Mouse (Mus musculus) hematopoietic stem cell, adult 5-6 weeks (primary cell): ENCODE data around the gene Dgki. TPM values are rescaled to one million over a fixed set of nuclear protein-coding genes. Genes with fewer than 3 reads are reported as not detected.

ENCODE experiments used
- ATAC-seq, 2 experiments: fragments of 125-278 bp in 1 of 2; replicated peaks in 1 of 2; 2 replicates each; pipeline ENCODE4 v1.8.0; 2016 to 2017; ENCODE audit warnings: inconsistent platforms in 2 of 2, mild to moderate bottlenecking in 2 of 2, moderate number of reproducible peaks in 2 of 2, low read depth in 1 of 2, moderate TSS enrichment in 1 of 2; ENCODE audit not compliant: low FRiP score in 2 of 2, poor library complexity in 2 of 2, severe bottlenecking in 2 of 2, insufficient read depth in 1 of 2, low TSS enrichment in 1 of 2
- total RNA-seq: library from RNA; stranded (forward); fragments of 172-1452, 232-1000 nt; gene quantifications from 2 replicates; pipeline ENCODE4 v1.2.3, GENCODE M21; 2017

Dgki gene
- total RNA-seq, 1 experiment from 2014 or later = 0.40 TPM

DNA sequence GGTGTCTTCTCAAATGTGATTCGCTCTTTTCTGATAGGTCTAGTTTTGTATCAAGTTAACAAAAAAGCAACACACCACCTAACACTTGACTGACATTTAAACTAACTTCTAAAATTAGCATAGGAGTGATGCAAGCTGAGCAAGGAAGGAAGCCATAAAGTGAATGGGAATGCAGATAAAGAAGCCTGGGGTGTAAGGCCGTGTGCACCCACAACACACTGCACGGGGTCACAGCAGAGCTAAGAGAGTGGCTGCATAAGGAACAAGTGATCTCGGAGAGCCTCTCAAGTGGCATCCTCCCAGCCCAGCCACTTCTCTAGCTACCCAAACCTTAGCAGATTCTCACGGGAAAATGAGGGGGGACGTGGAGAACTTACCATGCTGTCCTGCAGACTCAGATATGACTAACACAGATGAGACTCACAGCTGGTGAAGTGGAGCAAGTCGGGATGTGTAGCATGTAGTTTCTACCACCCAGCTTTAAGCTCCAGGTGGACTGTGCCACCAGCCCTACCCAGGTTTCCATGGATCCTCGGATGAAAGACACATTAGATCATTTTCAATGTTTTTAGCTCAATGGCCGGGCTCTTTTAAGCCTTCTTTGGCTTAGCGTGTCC lies 38.6 kb downstream of the Dgki start:
- peak; percentile 51 to 57 for ATAC-seq

- ATAC-seq = no peak
Measured at GRCm38 (mm10) chr6:37258662-37259061, 41.3 kb downstream of the Dgki start.

DNA sequence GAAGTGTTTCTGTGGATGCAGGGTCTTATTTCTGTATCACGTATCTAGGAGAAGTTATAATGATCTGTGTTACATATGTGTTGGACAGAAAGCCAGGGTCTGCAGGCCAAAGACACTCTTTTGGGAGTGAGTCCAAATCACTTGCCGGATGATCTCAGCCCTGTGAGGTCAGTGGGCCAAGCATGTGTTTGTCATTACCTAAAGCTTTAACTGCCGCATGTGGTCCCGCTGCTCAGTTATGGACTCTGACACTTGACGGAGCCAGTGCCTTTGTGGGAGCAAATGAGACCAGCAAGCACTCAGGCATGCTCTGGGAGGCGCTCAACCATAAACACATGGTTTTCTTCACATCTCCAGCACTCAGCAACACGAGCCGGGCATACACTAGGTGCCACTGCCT lies 45.8 kb downstream of the Dgki start:
- no peak for ATAC-seq

GRCm38 (mm10) chr6:37252536-37252935 lies 47.4 kb downstream of the Dgki start:
- no peak for ATAC-seq

DNA sequence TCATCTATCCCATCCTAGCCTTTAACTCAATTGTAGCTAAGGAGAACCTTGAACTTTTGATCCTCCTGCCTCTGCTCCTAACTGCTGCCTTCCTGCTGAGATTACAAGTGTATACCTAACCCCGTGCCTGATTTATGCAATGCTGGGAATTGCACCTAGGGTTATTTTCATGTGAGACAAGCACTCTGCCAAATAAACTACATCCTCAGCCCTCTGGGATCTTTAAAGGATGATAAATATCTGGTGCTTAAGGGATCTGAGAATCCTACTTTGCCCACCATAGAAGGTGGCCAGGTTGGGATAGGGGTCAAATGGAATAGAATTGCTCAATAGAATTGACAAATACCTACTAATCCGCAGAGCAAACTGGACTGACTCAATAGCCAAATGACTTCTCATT lies 49.3 kb downstream of the Dgki start:
- no peak for ATAC-seq

GRCm38 (mm10) chr6:37245757-37246156 lies 54.2 kb downstream of the Dgki start:
- ATAC-seq = no peak

DNA sequence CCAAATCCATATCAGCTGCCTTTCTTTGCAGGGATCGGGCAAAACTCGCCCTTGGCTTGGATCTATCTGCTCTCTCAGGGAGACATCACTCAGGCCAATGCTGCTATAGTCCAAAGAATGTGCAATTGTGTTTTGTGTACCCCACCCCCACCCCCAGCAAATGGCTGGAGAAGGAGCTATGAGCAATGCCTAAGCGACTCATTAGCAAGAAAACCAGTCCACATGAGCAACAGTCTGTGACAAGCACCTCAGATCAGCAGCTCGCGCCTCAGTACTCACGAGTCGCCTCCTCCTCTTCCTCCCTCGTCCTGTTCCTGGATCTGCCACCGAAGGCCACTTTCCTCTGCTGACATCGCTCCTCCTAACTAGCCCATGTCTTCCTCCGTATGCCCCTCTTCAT lies 55.9 kb downstream of the Dgki start:
- no peak for ATAC-seq

GRCm38 (mm10) chr6:37242769-37243121 lies 57.2 kb downstream of the Dgki start:
- no peak for ATAC-seq

DNA sequence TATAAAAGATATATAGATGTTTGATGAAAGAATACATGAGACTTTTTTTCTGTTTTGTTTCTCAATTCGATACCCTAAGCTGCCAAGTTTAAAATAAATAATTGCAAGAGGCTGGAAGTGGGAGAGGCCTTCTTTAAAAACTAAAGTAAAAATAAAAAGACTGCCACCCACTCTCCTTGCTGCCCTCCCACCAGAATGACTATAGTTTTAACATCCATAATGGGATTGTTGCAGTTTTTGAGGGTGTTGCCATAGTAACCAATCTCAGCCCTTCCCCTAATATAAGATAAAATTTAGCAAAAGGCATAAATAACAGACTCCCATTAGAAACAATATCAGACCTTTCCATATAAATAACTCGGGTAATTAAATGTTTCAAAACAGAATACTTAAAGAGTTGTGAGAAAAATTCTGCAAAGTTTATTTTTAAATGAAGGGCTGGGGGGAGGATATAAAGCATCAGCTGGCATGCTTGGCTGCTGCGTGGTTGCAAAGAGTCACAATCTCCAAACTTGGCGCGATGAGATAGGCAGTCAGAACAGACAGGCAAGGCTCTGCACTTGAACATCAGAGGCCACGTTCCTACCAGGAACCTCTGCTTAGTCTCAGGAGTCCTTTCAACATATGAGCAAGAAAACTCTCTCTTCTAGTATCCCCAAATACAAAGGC lies 57.8 kb downstream of the Dgki start:
- no peak for ATAC-seq

GRCm38 (mm10) chr6:37241434-37241833 lies 58.5 kb downstream of the Dgki start:
- ATAC-seq = no peak

DNA sequence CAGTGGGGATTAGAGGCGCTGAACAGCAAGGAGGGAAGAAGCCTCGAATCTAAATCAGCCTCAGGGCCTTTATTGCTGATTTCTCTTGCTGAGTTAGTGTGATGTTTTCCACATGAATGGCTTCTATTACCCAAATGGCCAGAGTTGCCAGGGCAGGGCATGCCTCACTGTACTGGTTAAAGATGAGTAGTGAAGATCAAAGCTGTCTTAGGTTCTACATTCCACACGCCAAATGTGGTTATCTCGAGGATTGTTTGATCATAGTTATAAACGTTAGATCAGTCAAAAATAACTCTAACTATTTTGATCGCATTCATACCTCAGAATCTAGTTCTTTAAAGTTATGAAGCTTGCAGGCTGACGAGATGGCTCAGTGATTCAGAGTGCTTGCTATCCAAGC lies 59.8 kb downstream of the Dgki start:
- no peak for ATAC-seq

DNA sequence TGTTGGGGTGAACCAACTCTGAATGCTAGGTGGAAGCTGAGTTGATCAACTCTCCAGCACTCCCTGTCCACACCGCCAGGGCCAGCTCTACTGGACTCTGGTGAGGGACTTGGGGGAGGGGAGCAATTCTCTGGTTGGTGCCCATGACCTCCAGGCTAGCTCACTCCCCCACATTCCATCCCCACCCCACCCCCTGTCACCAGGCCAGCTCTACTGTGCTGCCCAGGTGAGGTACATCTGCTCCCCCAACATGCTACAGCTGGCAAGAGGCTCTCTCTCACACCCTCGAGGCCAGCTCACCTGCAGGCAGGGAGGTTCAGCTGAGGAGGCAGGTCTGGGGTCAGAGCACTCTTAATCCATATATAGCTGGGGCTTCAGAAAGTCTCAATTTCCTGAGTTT lies 63.1 kb downstream of the Dgki start:
- ATAC-seq = no peak

DNA sequence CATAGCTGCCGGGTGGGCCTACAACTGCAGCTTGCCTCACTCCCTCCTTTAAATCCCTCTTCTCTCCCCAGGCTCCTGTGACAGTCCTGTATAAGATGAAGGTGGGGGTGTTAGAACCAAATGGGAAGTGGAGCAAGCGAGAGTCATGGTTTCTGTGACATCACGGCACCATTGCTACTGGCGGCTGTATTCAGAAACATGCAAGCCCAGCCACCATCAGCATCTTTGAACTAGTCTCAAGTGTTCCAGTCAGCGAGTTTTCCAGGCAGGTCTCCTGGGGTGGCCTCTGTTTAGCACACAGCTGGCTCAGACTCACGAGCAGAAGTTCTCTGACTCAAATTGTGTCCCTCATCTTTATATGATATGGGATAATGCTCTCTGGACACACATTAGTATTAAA lies 68.8 kb downstream of the Dgki start:
- no peak for ATAC-seq

DNA sequence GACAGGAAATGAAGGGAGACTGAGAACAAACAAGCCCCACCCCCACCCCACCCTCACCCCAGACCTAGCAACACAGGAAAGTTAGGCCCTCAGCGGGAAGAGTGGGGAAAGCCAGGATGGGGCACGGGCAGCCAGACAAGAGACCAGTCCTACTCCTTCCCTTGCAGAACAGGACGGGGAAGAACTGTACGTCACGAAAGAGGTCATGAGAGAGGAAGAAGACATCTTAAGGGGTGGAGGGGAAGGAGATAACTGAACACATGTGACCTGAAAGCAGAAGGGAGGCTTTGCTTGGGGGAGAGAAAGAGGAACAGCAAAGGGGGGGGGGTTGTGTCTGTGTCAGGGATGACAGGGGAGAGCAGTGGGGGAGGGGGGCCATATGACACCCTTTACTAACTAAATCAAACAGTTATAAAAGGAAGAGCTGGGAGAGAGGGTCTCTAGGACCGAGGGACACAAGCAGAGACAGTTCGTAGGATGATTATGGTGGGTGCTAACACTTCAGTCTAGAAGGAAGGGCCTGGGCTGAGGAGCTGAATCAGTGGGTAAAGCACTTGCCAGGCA lies 77.0 kb downstream of the Dgki start:
- ATAC-seq = peak; percentile 58 to 59; a peak in 3 of 4 replicates

- ATAC-seq = no peak
Measured at GRCm38 (mm10) chr6:37222016-37222415, 78.0 kb downstream of the Dgki start.

GRCm38 (mm10) chr6:37219110-37219509 lies 80.9 kb downstream of the Dgki start:
- no peak for ATAC-seq

DNA sequence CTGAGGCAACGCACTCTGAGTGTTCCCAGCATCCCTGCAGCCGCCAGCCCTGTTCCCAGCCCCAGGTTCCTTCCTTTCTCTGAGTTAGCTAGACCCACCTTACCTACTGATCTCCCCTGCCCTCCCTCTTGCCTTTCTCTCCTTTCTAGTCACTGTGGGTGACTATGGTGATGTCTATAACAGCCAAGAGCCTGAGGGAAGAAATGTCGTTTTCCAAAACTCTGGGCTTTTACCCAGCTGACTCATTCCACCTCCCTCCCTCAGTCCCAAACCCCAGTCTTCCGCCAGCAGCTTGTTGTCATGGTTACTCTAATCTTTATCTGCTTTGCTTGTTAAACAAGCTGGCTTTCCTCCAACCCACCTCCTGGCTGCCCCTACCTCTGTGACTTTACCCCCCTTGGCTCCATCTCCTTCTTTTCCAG lies 83.6 kb downstream of the Dgki start:
- ATAC-seq = peak in 1 of 2 experiments; percentile 33; a peak in 1 of 4 replicates

DNA sequence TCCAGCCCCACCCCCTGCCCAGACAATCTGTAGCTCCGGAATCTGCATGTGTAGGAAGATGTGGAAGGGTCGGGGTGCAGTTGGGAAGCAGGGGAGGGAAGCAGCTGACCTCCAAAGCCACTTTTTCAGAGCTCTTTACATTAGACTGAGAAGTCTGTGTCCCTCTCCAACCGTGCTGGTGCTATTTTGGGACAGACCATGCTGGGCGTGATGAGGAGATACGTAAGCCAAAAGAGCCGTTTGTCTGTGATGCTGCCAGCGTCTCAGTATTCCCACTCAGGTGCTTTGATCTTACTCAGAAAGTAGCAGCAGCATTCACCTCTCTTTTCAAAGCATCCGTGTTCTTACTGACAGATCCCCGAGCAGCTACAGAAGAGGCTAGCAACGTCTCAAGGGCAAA lies 84.3 kb downstream of the Dgki start:
- ATAC-seq = no peak

DNA sequence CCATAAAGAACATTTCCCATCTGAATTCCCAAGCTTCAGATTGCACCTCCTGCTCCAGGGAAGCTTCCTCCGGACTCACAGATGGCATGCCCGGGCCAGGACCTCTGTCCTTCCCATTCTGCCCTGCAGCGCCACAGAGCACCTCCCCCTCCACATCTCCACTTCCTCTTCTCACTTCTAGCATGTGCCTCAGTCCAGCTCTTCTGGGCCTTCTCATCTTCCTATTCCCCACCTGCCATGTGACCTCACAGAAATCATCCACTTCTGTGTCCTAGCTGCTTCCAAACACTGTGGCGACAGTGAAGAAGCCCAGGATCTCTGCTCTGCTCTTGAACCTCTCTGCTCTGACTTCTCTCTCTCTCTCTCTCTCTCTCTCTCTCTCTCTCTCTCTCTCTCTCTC lies 87.1 kb downstream of the Dgki start:
- peak; percentile 69 to 78 for ATAC-seq
